In genomic region chr11:61411221-61411620, GRCm38 (mm10) we compare ENCODE assay signal across 33 mouse cellular contexts. TPM values are rescaled to one million over a fixed set of nuclear protein-coding genes. Genes with fewer than 3 reads are reported as not detected.
DNase-seq lines count a peak whose midpoint lies in the region; ATAC-seq lines count a peak whose summit lies in the region.
"Had no signal": no experiment of that assay in that cellular context is flagged by ENCODE, and none has a peak within 500 bp of the region (broad histone marks: within the 10 kb centered on the region; RNA-seq: fewer than 3 reads in every experiment).

No protein-coding gene starts in this region.

- ATAC-seq in hindbrain, embryonic 13.5 days (ENCODE audit: low FRiP score), result no peak
- ATAC-seq in hindbrain, embryonic 14.5 days (ENCODE audit: low FRiP score), result no peak
- ATAC-seq in neural tube, embryonic 12.5 days (ENCODE audit: low FRiP score, low read depth), result no peak
- no peak for ATAC-seq in monocyte, adult 5-6 weeks (replicated peaks; ENCODE audit: insufficient number of reproducible peaks, low FRiP score, low TSS enrichment, poor library complexity, severe bottlenecking)
- ATAC-seq: CD4-positive, CD25-positive, alpha-beta regulatory T cell, adult 4 months; forebrain, postnatal 0 days; hindbrain, postnatal 0 days; intestine, embryonic 15.5 days had no signal

- no peaks in the 10 kb centered on the region for H3K9me3 ChIP-seq in hindbrain, embryonic 13.5 days
- no peaks in the 10 kb centered on the region for H3K9me3 ChIP-seq in hindbrain, embryonic 14.5 days (ENCODE audit: control insufficient read depth, low read length)
- no peaks in the 10 kb centered on the region for H3K9me3 ChIP-seq in neural tube, embryonic 12.5 days
- H3K9me3 ChIP-seq: embryonic facial prominence, embryonic 15.5 days; intestine, embryonic 15.5 days; limb, embryonic 12.5 days; liver, embryonic 15.5 days had no signal

- no peak overlapping the region for H3K27ac ChIP-seq in hindbrain, embryonic 13.5 days
- no peak overlapping the region for H3K27ac ChIP-seq in hindbrain, embryonic 14.5 days
- no peak overlapping the region for H3K27ac ChIP-seq in neural tube, embryonic 12.5 days
- H3K27ac ChIP-seq: embryonic facial prominence, embryonic 15.5 days; forebrain, embryonic 12.5 days; hindbrain, postnatal 0 days; intestine, embryonic 15.5 days; kidney, postnatal 0 days; left cerebral cortex, adult 2 months; limb, embryonic 12.5 days; liver, embryonic 15.5 days; stomach, postnatal 0 days had no signal

- WGBS in hindbrain, embryonic 13.5 days, result 87% methylated on average over 11 of the region's 11 CpGs
- 91% methylated on average over 11 of the region's 11 CpGs for WGBS in hindbrain, embryonic 14.5 days
- 88% methylated on average over 11 of the region's 11 CpGs for WGBS in neural tube, embryonic 12.5 days

- no peaks in the 10 kb centered on the region for H3K36me3 ChIP-seq in hindbrain, embryonic 13.5 days
- no peaks in the 10 kb centered on the region for H3K36me3 ChIP-seq in hindbrain, embryonic 14.5 days (replicated peaks; ENCODE audit: control insufficient read depth, insufficient read depth)
- no peaks in the 10 kb centered on the region for H3K36me3 ChIP-seq in neural tube, embryonic 12.5 days
- H3K36me3 ChIP-seq: embryonic facial prominence, embryonic 15.5 days; forebrain, embryonic 12.5 days; intestine, embryonic 15.5 days; limb, embryonic 12.5 days; liver, embryonic 15.5 days had no signal

- H3K4me1 ChIP-seq in hindbrain, embryonic 13.5 days (replicated peaks), result peaks cover 6% of the 10 kb centered on the region
- no peaks in the 10 kb centered on the region for H3K4me1 ChIP-seq in hindbrain, embryonic 14.5 days (replicated peaks; ENCODE audit: control insufficient read depth, insufficient read depth, low read length)
- H3K4me1 ChIP-seq in neural tube, embryonic 12.5 days, result no peaks in the 10 kb centered on the region
- H3K4me1 ChIP-seq: intestine, embryonic 15.5 days had no signal

- H3K27me3 ChIP-seq in hindbrain, embryonic 13.5 days, result no peaks in the 10 kb centered on the region
- no peaks in the 10 kb centered on the region for H3K27me3 ChIP-seq in hindbrain, embryonic 14.5 days (ENCODE audit: control insufficient read depth, insufficient read depth, low read length)
- H3K27me3 ChIP-seq in neural tube, embryonic 12.5 days (replicated peaks), result no peaks in the 10 kb centered on the region
- H3K27me3 ChIP-seq: embryonic facial prominence, embryonic 15.5 days; intestine, embryonic 15.5 days had no signal

- H3K9ac ChIP-seq in hindbrain, embryonic 13.5 days, result 0 out of 2 replicates have a peak overlapping the region, but pooled peaks have one; percentile 40
- H3K9ac ChIP-seq in hindbrain, embryonic 14.5 days, result no peak overlapping the region; the same call in 1 of the 2 replicates
- 0 out of 2 replicates have a peak overlapping the region, but pooled peaks have one; percentile 3 for H3K9ac ChIP-seq in neural tube, embryonic 12.5 days
- H3K9ac ChIP-seq: embryonic facial prominence, embryonic 15.5 days; forebrain, embryonic 12.5 days; forebrain, postnatal 0 days; intestine, embryonic 15.5 days; limb, embryonic 12.5 days; liver, embryonic 15.5 days; lung, embryonic 14.5 days had no signal

- no peak overlapping the region for H3K4me3 ChIP-seq in hindbrain, embryonic 13.5 days
- no peak overlapping the region for H3K4me3 ChIP-seq in hindbrain, embryonic 14.5 days (replicated peaks; ENCODE audit: low read length)
- no peak overlapping the region for H3K4me3 ChIP-seq in neural tube, embryonic 12.5 days
- H3K4me3 ChIP-seq: embryonic facial prominence, embryonic 15.5 days; forebrain, embryonic 12.5 days; intestine, embryonic 15.5 days; left cerebral cortex, adult 2 months; limb, embryonic 12.5 days; liver, embryonic 15.5 days had no signal

- H3K4me2 ChIP-seq in hindbrain, embryonic 13.5 days, result no peak overlapping the region
- H3K4me2 ChIP-seq in hindbrain, embryonic 14.5 days (replicated peaks), result no peak overlapping the region
- no peak overlapping the region for H3K4me2 ChIP-seq in neural tube, embryonic 12.5 days (replicated peaks)
- H3K4me2 ChIP-seq: embryonic facial prominence, embryonic 15.5 days; forebrain, embryonic 12.5 days; heart, embryonic 11.5 days; intestine, embryonic 15.5 days; limb, embryonic 12.5 days; liver, embryonic 15.5 days; lung, embryonic 14.5 days; midbrain, embryonic 11.5 days had no signal

- DNase-seq in cerebellum, adult 9-11 months, result peak; percentile 56
- no peak for DNase-seq in cerebellum, postnatal 36 days
- no peak for DNase-seq in hindbrain, embryonic 14.5 days (ENCODE audit: low spot score)
- no peak for DNase-seq in neural tube, embryonic 10.5 days (ENCODE audit: extremely low spot score, low spot score)
- peak; percentile 38 for DNase-seq in ES-CJ7 (ENCODE audit: low read depth, low spot score)
- DNase-seq: adrenal gland, postnatal 10 days; forebrain, postnatal 0 days; kidney, adult 2 months; lung, embryonic 14.5 days; lung, postnatal 14 days; right cerebral cortex, postnatal 4 days; thymus, adult 18-20 months; thymus, postnatal 36 days had no signal

RNA-seq across cellular contexts. Expression of gene Slc47a1, which starts 33.1 kb away (rescaled TPM):
- polyA plus RNA-seq in hindbrain, embryonic 13.5 days (2015; fragmentation: Nextera tagmentation; extraction: Ambion mirVana), result 0.06 and 0.14 TPM in 2 replicates
- 0.13 TPM in 1 of 2 replicates, not detected in the other for polyA plus RNA-seq in hindbrain, embryonic 14.5 days (2014; fragmentation: Nextera tagmentation; extraction: Ambion mirVana)
- polyA plus RNA-seq in neural tube, embryonic 12.5 days (2016; fragmentation: Nextera tagmentation; extraction: Ambion mirVana), result 0.06 and 0.17 TPM in 2 replicates
- total RNA-seq in monocyte, adult 5-6 weeks (2017), result not detected in 3 replicates
- total RNA-seq: common myeloid progenitor, adult 5-6 weeks; hematopoietic stem cell, adult 5-6 weeks had no signal
- polyA plus RNA-seq: CD4-positive, CD25-positive, alpha-beta regulatory T cell, adult 4 months; forebrain, embryonic 12.5 days; limb, embryonic 12.5 days had no signal

RNA-seq across cellular contexts. Expression of gene Rnf112, which starts 42.7 kb away (rescaled TPM):
- 12.2 and 13.6 TPM in 2 replicates for polyA plus RNA-seq in hindbrain, embryonic 13.5 days (2015; fragmentation: Nextera tagmentation; extraction: Ambion mirVana)
- polyA plus RNA-seq in hindbrain, embryonic 14.5 days (2014; fragmentation: Nextera tagmentation; extraction: Ambion mirVana), result 8.4 and 9.8 TPM in 2 replicates
- polyA plus RNA-seq in neural tube, embryonic 12.5 days (2016; fragmentation: Nextera tagmentation; extraction: Ambion mirVana), result 8.9 and 9.2 TPM in 2 replicates
- total RNA-seq in monocyte, adult 5-6 weeks (2017), result not detected in 3 replicates
- total RNA-seq: common myeloid progenitor, adult 5-6 weeks; hematopoietic stem cell, adult 5-6 weeks; liver, adult 2 months had no signal
- polyA plus RNA-seq: CD4-positive, CD25-positive, alpha-beta regulatory T cell, adult 4 months; heart, postnatal 0 days; liver, adult 2 months; spleen, adult 2 months had no signal

Comparison
In these comparisons a context has a peak if more than half of its experiments do, and no peak if none do; other contexts are left out.
1. DNase-seq: peak in cerebellum, adult 9-11 months (single experiment) and ES-CJ7 (single experiment); none in cerebellum, postnatal 36 days (0 of 2), hindbrain, embryonic 14.5 days (single experiment) and neural tube, embryonic 10.5 days (single experiment).